Mouse (Mus musculus): ENCODE results near the gene Nkx1-2. TPM values are rescaled to one million over a fixed set of nuclear protein-coding genes. Genes with fewer than 3 reads are reported as not detected.

Gene Nkx1-2
- total RNA-seq (2021) = not detected
- long read RNA-seq, experiment 1 = 0 reads
- long read RNA-seq, experiment 2 = 0 reads

- DNase-seq = no peak
- intact Hi-C loops (cut with DNase I; ENCODE audit: low total_unique reads) = no loop called here
Observed at GRCm38 (mm10) chr7:132599071-132599975, at the start of gene Nkx1-2. Gene Nkx1-2, minus strand, starts transcription at chr7:132599637.

GRCm38 (mm10) chr7:132646514-132646913 lies 47.1 kb upstream of the Nkx1-2 start:
- DNase-seq = no peak
- intact Hi-C loops (cut with DNase I; ENCODE audit: low total_unique reads) = no loop called here

GRCm38 (mm10) chr7:132644605-132645279 lies 45.3 kb upstream of the Nkx1-2 start:
- intact Hi-C loops (cut with DNase I; ENCODE audit: low total_unique reads) = no loop called here
- no peak for DNase-seq

GRCm38 (mm10) chr7:132641606-132642005 lies 42.2 kb upstream of the Nkx1-2 start:
- intact Hi-C loops (cut with DNase I; ENCODE audit: low total_unique reads) = no loop called here
- no peak for DNase-seq

- DNase-seq = peak; percentile 63
Observed at GRCm38 (mm10) chr7:132640946-132641345, 41.5 kb upstream of the Nkx1-2 start.

GRCm38 (mm10) chr7:132638446-132639087 lies 39.1 kb upstream of the Nkx1-2 start:
- peak; percentile 48 for DNase-seq
- intact Hi-C loops (cut with DNase I; ENCODE audit: low total_unique reads) = no loop called here

More at GRCm38 (mm10) chr7:132640946-132641345, 41.5 kb upstream of the Nkx1-2 start:
- intact Hi-C loops (cut with DNase I; ENCODE audit: low total_unique reads) = no loop called here

- DNase-seq = no peak
- intact Hi-C loops (cut with DNase I; ENCODE audit: low total_unique reads) = no loop called here
Observed at GRCm38 (mm10) chr7:132637292-132637691, 37.9 kb upstream of the Nkx1-2 start.

- DNase-seq = no peak
- intact Hi-C loops (cut with DNase I; ENCODE audit: low total_unique reads) = no loop called here
Observed at GRCm38 (mm10) chr7:132631313-132631712, 31.9 kb upstream of the Nkx1-2 start.

- intact Hi-C loops (cut with DNase I; ENCODE audit: low total_unique reads) = no loop called here
- no peak for DNase-seq
Observed at GRCm38 (mm10) chr7:132627448-132627847, 28.0 kb upstream of the Nkx1-2 start.

GRCm38 (mm10) chr7:132626174-132626573 lies 26.7 kb upstream of the Nkx1-2 start:
- intact Hi-C loops (cut with DNase I; ENCODE audit: low total_unique reads) = no loop called here
- DNase-seq = no peak

- intact Hi-C loops (cut with DNase I; ENCODE audit: low total_unique reads) = no loop called here
- no peak for DNase-seq
Observed at GRCm38 (mm10) chr7:132624161-132624560, 24.7 kb upstream of the Nkx1-2 start.

GRCm38 (mm10) chr7:132619975-132620918 lies 20.8 kb upstream of the Nkx1-2 start:
- intact Hi-C loops (cut with DNase I; ENCODE audit: low total_unique reads) = no loop called here
- DNase-seq = no peak

- no peak for DNase-seq
- intact Hi-C loops (cut with DNase I; ENCODE audit: low total_unique reads) = no loop called here
Observed at GRCm38 (mm10) chr7:132619549-132619948, 20.1 kb upstream of the Nkx1-2 start.

GRCm38 (mm10) chr7:132617021-132617564 lies 17.7 kb upstream of the Nkx1-2 start:
- DNase-seq = no peak
- intact Hi-C loops (cut with DNase I; ENCODE audit: low total_unique reads) = no loop called here

GRCm38 (mm10) chr7:132616391-132616790 lies 17.0 kb upstream of the Nkx1-2 start:
- intact Hi-C loops (cut with DNase I; ENCODE audit: low total_unique reads) = no loop called here
- DNase-seq = no peak

GRCm38 (mm10) chr7:132615346-132615745 lies 15.9 kb upstream of the Nkx1-2 start:
- DNase-seq = no peak
- intact Hi-C loops (cut with DNase I; ENCODE audit: low total_unique reads) = no loop called here

GRCm38 (mm10) chr7:132611530-132611929 lies 12.1 kb upstream of the Nkx1-2 start:
- intact Hi-C loops (cut with DNase I; ENCODE audit: low total_unique reads) = no loop called here

GRCm38 (mm10) chr7:132610468-132611318 lies 11.3 kb upstream of the Nkx1-2 start, which contains the start of gene Lhpp:
Gene Lhpp, plus strand, starts transcription at chr7:132610638.
- intact Hi-C loops (cut with DNase I; ENCODE audit: low total_unique reads) = no loop called here
- peak; percentile 81 for DNase-seq

More at GRCm38 (mm10) chr7:132611530-132611929, 12.1 kb upstream of the Nkx1-2 start:
- no peak for DNase-seq

Data from gastrocnemius, postnatal 14 days (tissue).